Mouse (Mus musculus) thymus, postnatal 10 days (tissue): ENCODE data around the gene Rap2a.

Experiments
- DNase-seq, 2 experiments: peaks; one replicate each; pipeline ENCODE4 v3.0.0; 2021; ENCODE audit warnings: low spot score in 2 of 2

Rap2a gene

DNA sequence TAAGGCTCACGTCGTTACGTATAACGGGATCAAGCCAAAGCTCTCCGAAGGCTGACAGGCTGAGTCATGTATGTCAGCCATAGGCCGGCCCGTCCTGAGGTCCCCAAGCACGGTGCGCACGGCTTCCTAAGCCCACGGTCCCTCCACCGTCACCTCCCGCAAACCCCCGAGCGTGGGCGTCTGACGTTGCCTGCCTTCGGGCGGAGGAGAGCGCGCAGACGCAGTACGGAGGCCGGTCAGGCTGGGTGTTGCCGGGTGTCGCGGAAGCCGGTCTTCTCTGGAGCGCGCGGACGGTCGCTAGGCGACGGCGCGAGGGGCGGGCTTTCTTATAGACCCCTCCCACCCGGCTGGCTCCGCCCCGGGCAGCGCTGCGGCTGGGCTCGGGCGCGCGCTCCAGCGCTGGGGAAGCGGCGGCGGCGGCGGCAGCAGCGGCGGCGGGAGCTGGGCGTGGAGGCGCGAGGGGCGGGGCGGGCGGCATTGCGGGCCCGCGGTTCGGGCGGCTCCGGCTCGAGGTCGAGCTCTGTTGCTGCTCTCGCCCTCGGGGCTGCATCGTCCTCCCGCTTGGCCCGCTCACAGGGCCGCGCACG is at the start of gene Rap2a:
Rap2a (plus strand) TSS at position 463 of the 587 bp plus-strand sequence.
- DNase-seq: peak; percentile 94 to 95

DNA sequence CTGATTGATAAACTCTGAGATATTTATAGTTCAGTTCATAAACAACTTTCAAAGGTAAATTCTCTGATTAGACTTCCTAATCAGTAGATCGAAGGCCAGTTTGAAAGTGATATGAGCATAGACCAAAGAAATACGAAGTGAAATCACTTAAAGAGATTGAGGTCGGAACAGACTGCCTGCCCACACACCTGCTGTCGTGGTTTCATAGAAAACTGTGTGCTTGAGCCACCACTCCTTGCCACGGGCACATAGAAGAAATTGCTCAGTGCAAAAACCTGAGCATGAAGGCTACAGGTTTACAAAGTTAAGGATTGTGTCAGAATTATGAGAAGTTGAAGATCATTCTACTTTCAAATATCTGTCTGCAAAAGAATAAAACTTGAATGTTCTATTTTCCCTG is 49.7 kb upstream of the Rap2a start:
- DNase-seq: no peak

DNA sequence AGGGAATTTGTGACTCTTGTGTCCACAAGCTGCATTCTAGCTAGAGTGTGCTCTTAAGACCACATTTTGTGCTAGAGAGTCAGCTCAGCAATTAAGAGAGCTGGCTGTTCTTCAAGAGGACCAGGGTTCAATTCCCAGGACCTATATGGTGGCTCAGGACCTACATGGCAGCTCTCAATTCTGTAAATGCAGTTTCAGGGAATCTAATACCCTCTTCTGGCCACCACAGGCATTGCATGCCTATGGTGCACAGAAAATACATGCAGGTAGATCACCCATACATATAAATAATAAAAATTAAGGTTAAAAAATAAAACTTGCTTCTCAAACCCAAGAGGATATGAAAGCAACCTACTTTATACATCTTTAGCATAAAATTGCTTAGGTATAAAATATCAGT is 45.5 kb upstream of the Rap2a start:
- DNase-seq: no peak

DNA sequence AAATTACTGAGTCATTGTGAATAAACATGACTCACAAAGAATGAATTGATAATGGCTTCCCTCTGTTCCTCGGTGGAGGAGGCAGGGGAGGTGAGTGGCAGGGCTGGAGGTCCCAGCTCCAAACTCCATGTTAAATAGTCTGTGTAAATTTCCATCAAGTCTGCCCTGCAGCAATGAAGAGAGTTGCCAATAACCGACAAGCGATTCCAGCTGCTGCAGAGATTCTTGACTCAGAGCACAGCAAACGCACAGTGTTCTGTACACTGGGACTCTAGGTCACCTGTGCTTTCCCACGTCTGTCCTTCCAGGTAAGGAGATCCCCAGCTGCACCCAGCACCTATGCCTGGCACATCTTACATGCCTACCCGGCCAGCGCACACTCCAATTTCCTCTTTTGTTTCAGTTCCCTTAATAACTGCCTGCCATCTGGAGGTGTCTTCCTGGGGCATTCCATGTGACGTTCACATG is 44.3 kb upstream of the Rap2a start:
- no peak for DNase-seq

DNA sequence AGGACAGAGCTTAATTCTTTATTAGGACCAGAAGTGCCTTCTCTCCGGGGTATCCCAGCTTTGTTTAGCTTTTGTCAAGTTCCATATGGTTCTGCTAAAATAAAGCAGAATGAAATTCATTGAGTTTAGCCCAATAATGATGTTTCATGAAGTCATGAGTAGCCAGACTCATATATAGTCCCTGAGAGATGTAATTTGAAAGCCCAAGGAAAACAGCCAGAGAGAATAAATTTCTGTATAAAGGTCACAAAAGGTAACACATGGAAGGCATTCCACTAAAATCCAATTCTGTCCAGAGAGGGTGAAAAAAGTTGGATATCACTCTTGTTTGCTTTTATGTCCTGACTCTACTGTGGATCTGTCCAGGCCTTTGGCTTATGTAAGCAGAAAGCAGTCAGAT is 43.4 kb upstream of the Rap2a start:
- no peak for DNase-seq

DNA sequence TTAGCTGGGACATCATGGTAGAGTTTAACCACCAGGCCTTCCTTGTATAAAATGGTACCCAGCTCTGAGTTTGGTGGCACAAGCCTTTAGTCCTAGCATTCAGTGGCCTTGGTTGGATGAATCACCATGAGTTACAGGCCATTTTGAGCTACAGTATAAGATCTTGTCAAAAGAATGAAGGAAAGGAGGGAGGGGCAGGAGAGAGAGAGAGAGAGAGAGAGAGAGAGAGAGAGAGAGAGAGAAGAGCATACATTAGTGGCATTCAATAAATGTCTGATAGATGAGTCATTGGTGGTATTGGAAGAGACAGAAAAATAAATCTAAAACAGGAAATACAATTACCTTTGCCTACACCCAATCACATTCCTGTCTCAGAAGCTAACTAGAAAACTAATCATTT is 37.5 kb upstream of the Rap2a start:
- DNase-seq: no peak

DNA sequence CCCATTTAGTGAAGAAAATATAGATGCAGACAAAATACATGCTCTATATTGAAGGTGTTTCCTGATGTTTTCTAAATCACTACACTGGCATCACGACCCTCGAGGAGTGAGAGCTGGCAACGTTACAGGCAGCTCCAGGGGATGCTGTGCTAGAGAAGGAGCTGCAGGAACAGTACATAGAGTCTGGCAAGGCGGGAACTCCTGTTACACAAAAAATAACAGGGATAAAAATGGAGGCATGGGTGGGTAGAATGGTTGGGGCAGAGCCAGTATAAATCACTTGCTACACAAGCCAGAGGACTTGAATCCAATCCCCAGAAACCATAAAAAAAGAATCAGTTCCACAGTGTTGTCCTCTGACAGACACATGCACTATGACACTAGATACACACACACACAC is 37.0 kb upstream of the Rap2a start:
- DNase-seq: no peak

DNA sequence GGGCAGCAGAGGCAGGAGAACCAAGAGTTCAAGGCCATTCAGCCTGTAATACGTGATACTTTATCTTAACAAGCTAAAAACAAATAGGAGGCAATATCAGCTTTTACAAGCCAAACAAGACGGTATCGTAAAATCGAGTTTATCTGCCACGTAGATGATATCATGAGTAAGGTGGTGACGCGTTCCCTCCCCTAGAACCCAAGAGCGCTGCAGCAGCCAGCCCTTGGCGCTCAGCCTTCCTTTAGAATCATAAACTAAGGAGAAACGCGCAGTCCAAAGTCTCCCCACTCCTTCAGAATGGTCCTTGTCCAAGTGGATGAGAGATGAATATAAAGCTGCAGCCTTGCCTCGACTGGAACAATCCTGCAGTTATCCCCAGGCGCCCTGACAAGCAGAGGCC is 36.4 kb upstream of the Rap2a start:
- DNase-seq: no peak

DNA sequence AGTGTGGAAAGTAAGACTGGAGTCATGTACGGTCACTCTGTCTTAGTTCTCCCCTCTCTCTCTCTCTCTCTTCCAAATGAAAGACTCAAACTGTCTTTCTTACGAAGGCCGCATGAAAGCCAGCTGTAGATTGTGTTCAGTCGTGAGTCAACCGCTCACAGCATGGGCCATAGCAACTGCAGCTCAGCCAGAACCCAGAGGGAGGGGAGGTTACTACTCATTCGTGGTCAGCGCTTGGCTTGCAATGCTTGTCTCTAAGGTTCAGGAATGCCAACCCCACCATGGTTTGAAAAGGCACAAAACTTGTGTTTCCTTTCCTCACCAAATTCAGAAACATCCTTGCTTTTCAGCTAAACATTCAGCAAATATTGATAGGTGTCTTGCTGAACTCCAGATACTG is 24.0 kb upstream of the Rap2a start:
- no peak for DNase-seq

DNA sequence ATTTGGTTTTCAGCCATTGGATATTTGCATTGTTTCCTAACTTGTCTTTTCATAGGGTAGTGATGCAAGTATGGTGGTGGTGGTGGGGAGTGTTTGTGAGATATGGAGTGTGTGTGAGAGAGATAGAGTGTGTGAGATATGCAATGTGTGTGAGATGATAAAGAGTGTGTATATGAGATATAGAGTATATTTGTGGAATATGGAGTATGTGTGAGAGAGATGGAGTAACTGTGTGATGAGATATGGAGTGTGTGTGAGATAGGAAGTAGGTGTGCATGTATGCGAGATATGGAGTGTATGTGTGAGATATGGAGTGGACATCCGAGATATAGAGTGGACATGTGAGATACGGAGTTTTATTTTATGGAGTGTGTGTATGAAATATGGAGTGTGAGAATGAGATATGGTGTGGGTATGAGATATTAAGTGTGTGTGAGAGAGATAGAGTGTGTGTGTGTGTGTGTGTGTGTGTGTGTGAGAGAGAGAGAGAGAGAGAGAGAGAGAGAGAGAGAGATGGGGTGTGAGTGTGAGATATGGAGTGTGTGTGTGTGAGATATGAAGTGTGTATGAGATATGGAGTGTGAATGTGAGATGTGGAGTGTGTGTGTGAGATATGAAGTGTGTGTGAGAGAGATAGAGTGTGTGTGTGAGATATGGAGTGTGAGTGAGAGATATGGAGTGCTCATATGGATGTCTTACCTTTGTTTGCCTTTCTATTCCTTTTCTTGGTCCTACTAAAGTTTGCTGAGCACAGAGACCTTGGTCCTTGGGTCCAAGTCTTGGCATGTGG is 14.1 kb upstream of the Rap2a start:
- no peak for DNase-seq

DNA sequence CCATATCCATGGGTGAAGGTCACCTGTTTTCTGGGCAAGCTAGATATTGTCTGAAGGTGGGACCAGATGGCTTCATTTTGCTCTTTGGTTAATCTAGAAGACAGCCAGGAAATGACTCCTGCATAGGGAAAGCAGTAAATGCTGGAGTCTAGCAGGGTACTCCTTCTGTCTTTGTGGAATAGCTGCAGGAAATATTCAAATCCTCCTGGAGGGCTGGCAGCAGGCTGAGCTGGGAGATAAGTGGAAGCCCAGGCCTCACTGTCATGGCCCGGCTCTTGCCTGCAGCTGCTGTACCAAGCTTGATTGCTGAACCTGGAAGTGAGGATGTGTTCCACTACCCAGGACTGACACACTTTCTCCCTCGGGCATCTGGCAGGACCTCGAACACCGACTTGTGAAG is 11.4 kb upstream of the Rap2a start:
- DNase-seq: no peak

DNA sequence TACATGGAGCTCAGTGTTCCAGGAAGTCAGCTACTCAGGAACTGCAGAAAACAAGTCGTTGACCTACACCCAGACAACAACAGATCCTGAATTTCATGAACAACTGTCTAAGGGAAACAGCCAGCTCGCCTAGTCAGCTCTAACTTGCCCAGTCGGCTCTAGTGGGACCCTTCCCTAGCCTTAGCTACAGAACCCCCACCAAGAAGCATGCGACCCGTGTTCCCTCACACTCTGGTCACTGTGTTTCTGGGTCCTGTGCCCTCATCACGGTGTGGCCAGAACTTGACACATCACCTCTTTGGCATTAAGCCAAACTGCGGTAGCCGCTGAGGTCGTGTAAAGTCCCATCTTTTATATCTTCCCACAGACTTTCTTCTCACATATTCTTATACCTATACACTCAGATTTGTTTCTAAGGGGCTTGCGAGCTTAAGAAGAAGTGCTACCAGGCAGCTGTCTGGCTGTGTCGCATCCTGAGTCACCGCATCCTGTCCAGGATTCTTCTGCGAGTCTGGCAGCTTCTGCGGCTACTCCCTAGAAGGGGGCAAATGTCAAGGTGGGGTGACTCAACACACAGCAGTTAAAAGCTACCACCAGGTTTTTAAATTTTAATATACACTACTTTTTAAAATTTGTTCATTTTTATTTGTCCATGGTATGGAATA is 9.0 kb upstream of the Rap2a start:
- no peak for DNase-seq

DNA sequence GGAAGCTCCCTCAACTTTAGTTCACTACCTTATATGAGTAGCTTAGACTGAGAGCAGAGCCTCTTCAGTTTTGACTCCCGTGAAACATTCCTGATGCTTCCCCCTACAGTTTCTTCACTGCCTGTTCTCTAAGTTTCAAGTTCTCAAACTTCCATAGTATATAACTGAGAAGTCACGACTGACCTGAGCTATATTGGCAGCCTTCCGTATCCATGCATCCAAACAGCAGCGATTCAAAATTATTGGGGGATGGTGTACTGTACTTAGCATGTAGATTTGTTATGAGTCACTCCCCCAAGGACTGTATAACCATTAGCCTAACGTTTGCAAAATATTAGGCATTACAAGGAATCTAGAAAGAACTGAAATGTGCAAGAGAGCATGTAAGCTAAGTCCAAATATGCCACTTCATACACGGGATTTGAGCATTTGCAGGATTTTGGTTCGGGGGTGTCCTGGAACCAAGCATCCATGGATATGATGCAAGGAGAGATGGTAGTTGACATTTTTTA is 2.0 kb upstream of the Rap2a start:
- no peak for DNase-seq

DNA sequence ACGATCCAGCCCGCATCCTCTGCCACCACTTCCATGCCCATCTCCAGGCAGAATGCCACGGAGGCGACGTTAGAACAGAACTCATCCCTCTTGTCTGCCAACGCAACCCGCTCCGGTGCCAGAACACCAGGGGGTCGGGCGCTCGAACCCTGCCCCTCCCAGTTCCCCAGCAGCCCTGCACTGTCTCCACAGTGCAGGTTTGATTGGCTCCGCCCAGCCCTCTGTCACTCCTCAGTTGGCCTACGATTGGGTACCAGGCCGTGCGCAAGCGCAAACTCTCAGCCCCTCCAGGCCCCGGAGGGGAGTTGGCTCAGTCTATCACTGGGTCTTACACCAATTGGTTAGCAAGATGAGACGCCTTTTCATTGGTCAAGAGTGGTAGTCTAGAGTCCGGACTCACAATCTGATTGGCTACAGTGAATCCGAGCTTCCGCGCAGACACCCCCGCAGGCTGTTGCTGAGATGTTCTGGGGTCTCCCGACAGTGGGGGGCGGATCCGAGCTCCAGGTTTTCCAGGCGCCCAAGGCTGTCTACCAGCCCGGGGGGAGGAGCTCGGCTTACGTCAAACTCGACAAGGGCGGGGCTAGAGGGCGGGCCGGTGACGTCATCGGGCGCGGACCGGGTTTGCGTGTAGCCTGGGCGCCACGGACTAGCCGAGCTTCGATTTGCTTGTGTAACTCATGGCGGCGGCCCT is 809 bp upstream of the Rap2a start:
- peak; percentile 96 to 99 for DNase-seq

DNA sequence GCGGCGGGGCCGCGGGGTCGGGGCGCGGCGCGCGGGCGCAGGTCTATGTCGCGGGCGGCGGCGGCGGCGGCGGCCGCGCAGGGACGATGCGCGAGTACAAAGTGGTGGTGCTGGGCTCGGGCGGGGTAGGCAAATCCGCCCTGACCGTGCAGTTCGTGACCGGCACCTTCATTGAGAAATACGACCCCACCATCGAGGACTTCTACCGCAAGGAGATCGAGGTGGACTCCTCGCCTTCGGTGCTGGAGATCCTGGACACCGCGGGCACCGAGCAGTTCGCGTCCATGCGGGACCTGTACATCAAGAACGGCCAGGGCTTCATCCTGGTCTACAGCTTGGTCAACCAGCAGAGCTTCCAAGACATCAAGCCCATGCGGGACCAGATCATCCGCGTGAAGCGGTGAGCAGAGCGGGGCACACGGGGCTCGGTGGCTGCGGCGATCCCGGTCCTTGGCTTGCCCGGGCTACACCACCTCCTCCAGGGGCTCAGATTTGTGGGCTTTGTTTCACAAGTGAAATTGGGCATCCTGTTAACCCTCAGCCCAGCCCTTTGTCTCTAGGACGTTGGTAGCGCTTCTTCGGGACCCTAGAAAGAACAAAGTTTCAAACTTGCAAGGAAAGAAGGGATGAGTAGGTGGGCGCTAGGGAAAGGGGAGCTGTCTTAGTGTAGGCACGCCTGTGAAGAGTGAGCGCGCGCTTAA is 547 bp downstream of the Rap2a start:
- peak; percentile 24 to 53 for DNase-seq

DNA sequence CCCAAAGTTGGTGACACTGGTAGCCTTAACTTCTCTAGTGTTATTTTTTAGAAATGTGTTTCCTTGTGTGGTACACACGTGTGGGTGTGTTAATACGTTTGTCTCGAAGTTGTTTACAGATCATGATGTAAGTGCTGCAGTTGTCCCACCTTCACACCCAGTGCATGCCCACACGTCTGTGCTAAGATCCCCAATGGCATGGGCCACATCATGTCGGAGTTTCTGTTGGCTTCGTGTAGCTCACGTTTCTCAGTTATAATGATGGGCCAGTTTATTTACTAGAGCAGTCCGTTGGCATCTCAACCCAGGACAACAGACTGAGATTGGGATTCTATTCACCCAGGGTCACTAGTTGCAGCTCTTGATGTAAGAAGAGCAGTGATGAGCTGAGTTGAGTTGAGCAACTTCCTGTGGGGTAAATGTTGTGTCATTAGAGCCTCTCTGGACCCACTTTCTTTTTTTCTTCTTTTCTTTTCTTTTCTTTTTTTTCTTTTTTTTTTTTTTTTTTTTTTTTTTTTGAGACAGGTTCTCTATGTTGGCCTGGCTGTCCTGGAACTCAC is 2.2 kb downstream of the Rap2a start:
- DNase-seq: no peak

DNA sequence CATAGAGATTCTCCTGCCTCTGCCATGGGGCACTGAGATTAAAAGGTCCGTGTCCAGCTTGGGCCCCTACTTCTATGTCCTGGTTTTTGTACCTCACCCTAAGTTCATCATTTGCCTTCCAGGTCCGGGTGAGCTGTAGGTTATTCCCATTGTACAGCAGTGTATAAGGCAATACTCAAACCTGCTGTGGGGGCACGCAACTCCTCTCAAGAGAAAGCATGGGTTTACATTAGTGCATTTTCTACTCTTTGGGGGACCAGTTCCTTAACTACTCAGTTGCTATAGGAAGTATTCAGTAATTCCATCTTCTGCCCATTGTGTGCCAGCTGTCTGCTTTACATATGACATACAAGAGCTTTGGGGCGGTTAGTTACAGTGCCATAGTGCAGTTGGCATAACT is 2.7 kb downstream of the Rap2a start:
- no peak for DNase-seq

DNA sequence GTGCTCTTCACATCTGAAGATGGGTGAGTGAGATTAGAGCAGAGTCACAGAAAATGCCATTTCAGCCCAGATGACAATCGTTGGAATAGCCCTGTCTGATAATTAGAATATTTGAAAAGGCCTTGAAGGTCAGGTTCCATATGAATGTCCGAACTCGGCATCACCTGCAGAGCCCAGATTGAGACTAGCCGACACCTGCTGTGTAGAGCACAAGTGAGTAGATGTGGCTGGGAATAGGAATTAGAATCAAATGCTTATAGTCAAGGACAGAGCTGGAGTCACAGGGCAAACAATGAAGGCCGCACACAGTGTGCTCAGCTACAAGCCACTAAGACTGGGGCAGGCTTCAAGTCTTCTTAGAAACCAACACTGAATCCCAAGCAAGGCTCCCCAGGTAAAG is 6.3 kb downstream of the Rap2a start:
- no peak for DNase-seq

DNA sequence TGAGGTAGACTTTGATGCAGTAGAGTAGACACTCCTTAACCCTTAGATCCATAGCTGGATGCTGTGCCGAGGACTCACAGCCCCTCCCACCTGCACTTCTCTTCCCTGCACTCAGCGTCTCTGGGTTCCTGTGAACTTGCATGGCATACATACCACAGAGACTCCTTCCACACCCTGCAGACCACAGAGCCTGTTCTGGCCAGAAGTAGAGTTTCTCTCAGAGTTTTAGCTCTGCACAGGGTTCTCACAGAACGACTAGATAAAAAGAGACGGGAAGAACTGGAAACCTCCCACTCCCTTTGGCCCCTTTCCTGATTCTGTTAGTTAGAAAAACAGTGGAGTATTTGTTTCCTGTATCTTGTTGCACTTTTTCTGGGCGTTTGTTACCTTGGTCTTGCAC is 18.0 kb downstream of the Rap2a start:
- no peak for DNase-seq

DNA sequence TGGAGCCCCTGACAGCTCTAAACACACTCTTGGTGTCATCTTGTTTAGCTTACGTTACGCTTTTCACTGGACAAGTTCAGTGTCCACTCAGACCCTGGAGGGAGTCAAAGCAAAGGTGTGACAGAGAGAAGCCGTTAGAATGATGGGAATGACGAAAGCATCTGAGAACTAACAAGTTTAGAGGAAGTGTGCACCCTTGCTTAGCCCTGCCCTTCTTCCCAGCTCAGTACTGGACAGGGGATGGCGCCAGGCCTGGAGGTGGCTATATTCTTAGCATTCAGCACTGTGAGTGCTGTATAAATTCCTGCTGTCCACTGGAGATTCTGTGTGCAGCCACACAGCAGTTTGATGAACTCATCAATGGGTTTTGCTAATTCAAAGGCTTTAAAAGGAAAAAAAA is 18.6 kb downstream of the Rap2a start:
- DNase-seq: no peak

DNA sequence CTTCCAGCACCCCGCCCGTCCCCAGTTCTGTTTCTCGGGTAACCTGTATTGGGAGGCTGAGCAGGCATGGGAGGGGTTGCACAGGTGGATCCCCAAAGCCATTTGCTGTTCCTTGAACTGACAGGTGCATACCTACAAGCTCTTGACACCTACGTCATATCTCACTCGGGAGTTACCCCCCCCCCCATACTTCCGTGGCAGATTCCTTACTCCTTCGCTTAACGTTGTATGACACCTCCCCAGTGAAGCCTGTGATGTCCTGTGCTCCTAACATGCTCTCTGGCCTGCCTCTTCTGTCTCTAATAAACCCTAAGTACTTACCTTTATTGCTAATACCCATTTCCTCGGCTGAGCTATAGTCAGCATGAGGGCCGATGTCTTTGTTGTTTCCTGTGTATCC is 20.9 kb downstream of the Rap2a start:
- DNase-seq: no peak
